Mouse (Mus musculus) C2C12 (cell line): Measurements from ENCODE around the gene Gnpat.

Source experiments
- CEBPB ChIP-seq: IDR thresholded peaks from one replicate; pipeline ENCODE4 v1.6.1; 2011; ENCODE audit warnings: low read depth, mild to moderate bottlenecking, control low read depth, moderate library complexity
- CTCF ChIP-seq: IDR thresholded peaks from one replicate; pipeline ENCODE4 v1.5.1; 2011; ENCODE audit not compliant: control insufficient read depth, insufficient read depth, insufficient read length
- FOSL1 ChIP-seq: IDR thresholded peaks from one replicate; pipeline ENCODE4 v1.8.0; 2011; ENCODE audit warnings: mild to moderate bottlenecking, low read length; ENCODE audit not compliant: poor library complexity, insufficient read depth, severe bottlenecking
- MAX ChIP-seq: IDR thresholded peaks from one replicate; pipeline ENCODE4 v1.6.1; 2011; ENCODE audit warnings: mild to moderate bottlenecking, control low read depth
- MYOD1 ChIP-seq: IDR thresholded peaks from one replicate; pipeline ENCODE4 v1.6.1; 2011; ENCODE audit warnings: low read depth; ENCODE audit not compliant: control insufficient read depth, insufficient read length
- MYOG ChIP-seq: IDR thresholded peaks from one replicate; pipeline ENCODE4 v1.6.1; 2011; ENCODE audit not compliant: control insufficient read depth, insufficient read length; ENCODE audit errors: extremely low read depth
- USF1 ChIP-seq: IDR thresholded peaks from one replicate; pipeline ENCODE4 v1.6.1; 2011; ENCODE audit warnings: low read depth, mild to moderate bottlenecking, control low read depth, moderate library complexity

- TF ChIP-seq MAX: no peak
- TF ChIP-seq CTCF: no peak
- TF ChIP-seq FOSL1: no peak
- no peak for TF ChIP-seq MYOG
- no peak for TF ChIP-seq MYOD1
- no peak for TF ChIP-seq CEBPB
- TF ChIP-seq USF1: no peak
Observed at GRCm38 (mm10) chr8:124845131-124845530, 17.7 kb upstream of the Gnpat start.
